Mouse (Mus musculus) midbrain, embryonic 11.5 days (tissue): ENCODE results near the gene Fam214b. TPM values are rescaled to one million over a fixed set of nuclear protein-coding genes. Genes with fewer than 3 reads are reported as not detected.
A peak's percentile ranks its signal among the peaks of the same experiment; 100 is the strongest.

Source experiments
- ATAC-seq: fragments of 200-750 bp; cut with Nextera tagmentation; 2 replicates; pipeline ENCODE4 v1.8.0; 2017; ENCODE audit warnings: moderate TSS enrichment, moderate library complexity; ENCODE audit not compliant: low FRiP score
- DNase-seq: peaks from one replicate; pipeline ENCODE4 v3.0.0; 2015; ENCODE audit warnings: low spot score; ENCODE audit errors: missing footprints
- H3K27ac ChIP-seq: fragments of 300-500 bp; sonication (generic); 2 replicates; pipeline ENCODE4 v1.5.1; 2014; ENCODE audit warnings: low read depth, low read length
- H3K27me3 ChIP-seq: fragments of 300-500 bp; sonication (generic); 2 replicates; pipeline ENCODE4 v1.6.1; 2014; ENCODE audit warnings: mild to moderate bottlenecking, low read length, moderate library complexity, mixed read lengths; ENCODE audit not compliant: control insufficient read depth, insufficient read depth
- H3K36me3 ChIP-seq: fragments of 300-500 bp; sonication (generic); 2 replicates; pipeline ENCODE4 v1.6.1; 2014; ENCODE audit warnings: mild to moderate bottlenecking, low read length, moderate library complexity, mixed read lengths; ENCODE audit not compliant: control insufficient read depth, insufficient read depth
- H3K4me1 ChIP-seq: fragments of 300-500 bp; sonication (generic); 2 replicates; pipeline ENCODE4 v1.6.1; 2014; ENCODE audit warnings: low read length; ENCODE audit not compliant: control insufficient read depth, insufficient read depth
- H3K4me2 ChIP-seq: fragments of 300-500 bp; sonication (generic); 2 replicates; pipeline ENCODE4 v1.6.1; 2014; ENCODE audit warnings: mild to moderate bottlenecking, moderate library complexity
- H3K4me3 ChIP-seq: fragments of 300-500 bp; sonication (generic); 2 replicates; pipeline ENCODE4 v1.5.1; 2014; ENCODE audit warnings: low read depth, low read length
- H3K9ac ChIP-seq: fragments of 300-500 bp; sonication (generic); 2 replicates; pipeline ENCODE4 v1.6.1; 2014; ENCODE audit warnings: low read length
- H3K9me3 ChIP-seq: fragments of 300-500 bp; sonication (generic); 2 replicates; pipeline ENCODE4 v1.6.1; 2016; ENCODE audit warnings: low read length; ENCODE audit not compliant: control insufficient read depth
- WGBS: fragments of 180-500 bp; shearing (Covaris S2); extraction: QIAGEN DNeasy Blood & Tissue Kit; methylation state at CpG from one replicate; pipeline ENCODE4 v1.1.7; 2014; 5-methylcytosine and 5-hydroxymethylcytosine counted together
- polyA plus RNA-seq: library from polyadenylated mRNA; unstranded; fragments of >200 nt; fragmentation: Nextera tagmentation; extraction: Ambion mirVana; gene quantifications from 2 replicates; pipeline ENCODE4 v1.2.1, GENCODE M21; 2014

Gene Fam214b
- 23.3 and 24.4 TPM in 2 replicates for polyA plus RNA-seq

DNA sequence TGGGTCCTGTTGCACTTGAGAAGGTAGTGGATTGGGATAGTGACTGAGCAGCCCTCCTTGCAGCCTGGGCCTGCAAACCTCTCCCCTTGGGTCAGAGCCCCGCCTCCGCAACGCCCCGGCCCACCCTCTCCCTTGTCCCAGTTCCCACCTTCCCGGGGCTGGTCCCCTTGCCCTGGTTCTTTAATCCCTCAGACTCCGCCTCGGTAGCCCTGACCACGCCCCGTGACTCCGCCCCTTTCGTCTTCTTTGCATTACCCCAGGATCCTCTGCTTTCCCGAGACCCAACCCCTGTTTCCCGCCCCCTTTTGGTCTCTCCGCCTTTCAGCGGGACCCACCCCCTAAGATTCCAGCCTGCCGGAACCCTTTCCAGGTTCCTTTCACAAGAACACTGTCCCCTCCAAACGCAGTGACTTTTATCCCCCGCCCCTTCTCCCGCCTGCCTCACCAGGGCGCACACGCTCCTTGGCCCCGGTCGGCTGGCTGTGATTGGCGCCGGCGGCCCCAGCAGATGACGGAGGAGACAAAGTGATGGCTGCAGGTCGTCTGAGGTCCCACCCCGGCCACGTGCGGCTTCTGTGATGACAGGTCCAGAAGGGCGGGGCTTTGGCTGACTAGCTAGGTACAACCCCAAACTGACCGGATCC is at the start of gene Fam214b:
Gene Fam214b (minus strand): TSS at position 562 of the 644 bp plus-strand sequence.
- Histone ChIP-seq H3K27ac (peak within 1 kb of the TSS; percentile 99), H3K36me3 (no peaks in the 10 kb centered on the region), H3K4me1 (peaks cover 19% of the 10 kb centered on the region), H3K27me3 (no peaks in the 10 kb centered on the region), H3K9me3 (no peaks in the 10 kb centered on the region), H3K9ac (peak within 1 kb of the TSS; percentile 67), H3K4me2 (peak within 1 kb of the TSS; percentile 93), H3K4me3 (peak within 1 kb of the TSS; percentile 53)
- ATAC-seq (peak; percentile 87), DNase-seq (peak; percentile 100)
- WGBS: under 1% methylated on average over 33 of the region's 33 CpGs

DNA sequence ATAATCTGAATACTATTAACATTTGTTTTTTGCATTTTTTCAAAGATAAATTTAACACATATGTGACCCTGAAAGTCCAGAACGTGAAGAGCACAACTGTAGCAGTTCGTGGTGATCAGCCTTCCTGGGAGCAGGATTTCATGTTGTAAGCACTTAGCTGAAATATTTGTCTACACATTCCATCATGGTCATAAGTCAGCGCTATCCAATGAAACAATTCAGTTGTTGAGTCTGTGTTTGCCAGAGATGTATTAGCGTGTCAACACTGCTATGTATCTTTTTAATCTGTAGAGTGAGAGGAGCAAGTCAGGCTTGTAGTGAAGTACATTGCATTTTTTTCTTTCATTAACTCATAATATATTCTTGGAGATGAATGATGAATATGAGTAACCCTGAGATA is 45.2 kb upstream of the Fam214b start:
- WGBS: 88% methylated on average over 4 of the region's 4 CpGs
- Histone ChIP-seq H3K27me3 (no peaks in the 10 kb centered on the region), H3K36me3 (no peaks in the 10 kb centered on the region), H3K4me2 (no peak overlapping the region), H3K4me1 (no peaks in the 10 kb centered on the region), H3K27ac (no peak overlapping the region), H3K9me3 (no peaks in the 10 kb centered on the region), H3K9ac (no peak overlapping the region), H3K4me3 (no peak overlapping the region)
- ATAC-seq (no peak), DNase-seq (no peak)

DNA sequence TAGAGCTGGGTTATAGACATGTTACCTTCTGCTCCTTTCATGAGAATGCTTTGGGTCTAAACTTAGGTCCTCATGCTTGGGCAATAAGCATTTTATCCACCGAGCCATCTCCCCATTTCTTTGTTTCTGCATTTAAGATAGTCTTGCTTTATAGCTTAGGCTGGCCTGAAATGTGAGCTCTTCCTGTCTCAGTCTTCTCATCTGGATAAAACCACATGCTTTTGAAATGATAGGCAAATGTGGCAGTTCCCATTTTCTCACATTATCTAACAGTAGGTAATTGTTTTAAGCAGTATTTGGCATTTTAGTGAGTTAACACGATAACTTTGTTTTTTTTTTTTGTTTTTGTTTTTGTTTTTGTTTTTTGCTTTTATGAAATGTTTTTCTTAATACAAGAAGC is 43.9 kb upstream of the Fam214b start:
- no peak for ATAC-seq
- no peak for DNase-seq
- Histone ChIP-seq H3K4me3 (no peak overlapping the region), H3K4me1 (no peaks in the 10 kb centered on the region), H3K27ac (no peak overlapping the region), H3K9ac (no peak overlapping the region), H3K9me3 (no peaks in the 10 kb centered on the region), H3K36me3 (no peaks in the 10 kb centered on the region), H3K27me3 (no peaks in the 10 kb centered on the region), H3K4me2 (no peak overlapping the region)
- 89% methylated on average over 2 of the region's 2 CpGs for WGBS

DNA sequence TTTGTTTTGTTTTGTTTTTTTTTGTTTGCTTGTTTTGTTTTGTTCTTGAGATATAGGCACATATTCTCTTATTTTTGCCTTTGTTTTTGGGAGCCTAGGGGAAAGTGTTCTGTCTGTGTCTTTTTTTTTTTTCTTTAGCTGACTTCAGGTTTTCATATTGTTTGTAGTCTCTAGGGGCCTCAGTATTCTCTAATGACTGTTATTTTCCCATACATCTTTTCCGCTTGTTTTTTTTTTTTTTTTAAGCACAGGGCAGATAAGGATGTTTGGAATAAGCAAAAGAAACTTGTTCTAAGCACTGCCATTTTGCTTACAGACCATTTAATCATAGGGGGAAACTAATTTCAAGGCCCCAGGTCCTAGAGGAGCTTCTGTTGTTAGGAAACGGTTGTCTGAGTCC is 36.4 kb upstream of the Fam214b start:
- Histone ChIP-seq H3K4me3 (no peak overlapping the region), H3K9me3 (no peaks in the 10 kb centered on the region), H3K27me3 (no peaks in the 10 kb centered on the region), H3K9ac (no peak overlapping the region), H3K4me1 (no peaks in the 10 kb centered on the region), H3K4me2 (no peak overlapping the region), H3K27ac (no peak overlapping the region), H3K36me3 (no peaks in the 10 kb centered on the region)
- ATAC-seq (no peak), DNase-seq (no peak)
- 85% methylated on average over 2 of the region's 2 CpGs for WGBS

DNA sequence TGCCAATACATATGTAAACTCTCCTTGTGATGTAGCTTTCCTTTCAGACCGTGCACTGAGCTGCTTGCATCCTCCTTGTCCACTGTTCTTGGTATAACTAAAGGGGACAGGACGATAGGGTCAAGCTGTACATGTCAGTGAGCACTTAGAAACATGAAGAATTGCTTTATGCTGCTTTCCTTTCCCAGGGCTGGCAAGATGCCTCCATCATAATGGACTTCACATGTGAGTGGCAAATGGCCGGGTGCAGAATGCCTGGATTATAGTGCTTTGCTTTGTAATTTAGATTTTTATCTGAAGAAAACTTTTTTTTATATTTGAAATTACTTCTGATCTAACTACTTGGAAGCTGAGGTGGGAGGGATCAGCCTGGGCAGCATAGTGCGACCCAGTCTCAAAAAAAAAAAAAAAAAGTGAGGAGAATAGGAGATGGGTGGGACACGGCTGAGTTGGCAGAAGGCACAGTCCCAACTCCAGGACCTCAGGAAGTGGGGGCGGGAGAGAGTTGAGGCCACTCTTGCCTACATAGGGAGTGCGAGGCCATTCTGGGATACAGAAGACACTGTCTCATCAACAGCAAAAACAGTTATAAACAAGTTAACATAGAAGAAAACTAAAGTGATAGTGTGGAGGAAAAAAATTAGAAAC is 32.2 kb upstream of the Fam214b start:
- Histone ChIP-seq H3K4me3 (no peak overlapping the region), H3K27ac (no peak overlapping the region), H3K9ac (no peak overlapping the region), H3K36me3 (no peaks in the 10 kb centered on the region), H3K4me1 (no peaks in the 10 kb centered on the region), H3K27me3 (no peaks in the 10 kb centered on the region), H3K9me3 (no peaks in the 10 kb centered on the region), H3K4me2 (no peak overlapping the region)
- no peak for ATAC-seq
- 70% methylated on average over 7 of the region's 7 CpGs for WGBS
- no peak for DNase-seq

DNA sequence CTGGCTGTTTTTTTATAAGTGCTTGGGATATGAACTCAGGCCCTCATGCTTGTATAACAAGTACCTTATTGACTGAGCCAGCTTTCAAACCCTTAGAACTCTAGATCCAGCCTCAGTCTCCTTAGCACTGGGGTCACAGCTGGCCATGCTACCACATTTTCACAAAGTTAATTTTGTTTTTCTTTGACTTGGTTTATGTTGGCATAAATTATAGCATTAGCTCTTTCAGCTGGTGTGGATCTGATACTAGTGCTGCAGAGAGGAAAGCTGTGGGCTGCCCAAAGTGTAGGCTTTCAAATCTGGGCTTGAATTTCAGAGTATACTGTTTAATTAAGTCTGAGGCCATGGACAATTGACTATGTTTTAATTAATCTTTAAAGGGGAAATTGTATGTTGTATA is 28.9 kb upstream of the Fam214b start:
- DNase-seq (no peak), ATAC-seq (no peak)
- Histone ChIP-seq H3K4me3 (no peak overlapping the region), H3K36me3 (no peaks in the 10 kb centered on the region), H3K27me3 (no peaks in the 10 kb centered on the region), H3K9me3 (no peaks in the 10 kb centered on the region), H3K27ac (no peak overlapping the region), H3K9ac (no peak overlapping the region), H3K4me1 (no peaks in the 10 kb centered on the region), H3K4me2 (no peak overlapping the region)

DNA sequence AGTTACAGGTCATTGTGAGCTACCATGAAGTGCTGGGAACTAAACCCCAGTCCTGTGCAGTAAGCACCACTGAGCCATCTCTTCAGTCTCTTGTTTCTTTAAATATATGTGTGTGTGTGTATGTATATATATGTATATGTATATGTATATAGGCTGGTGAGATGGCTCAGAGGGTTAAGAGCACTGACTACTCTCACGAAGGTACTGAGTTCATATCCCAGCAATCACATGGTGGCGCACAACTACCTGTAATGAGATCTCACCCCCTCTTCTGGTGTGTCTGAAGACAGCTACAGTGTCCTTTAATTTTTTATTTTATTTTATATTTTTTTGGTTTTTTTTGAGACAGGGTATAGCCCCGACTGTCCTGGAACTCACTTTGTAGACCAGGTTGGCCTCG is 19.5 kb upstream of the Fam214b start:
- Histone ChIP-seq H3K27ac (no peak overlapping the region), H3K4me3 (no peak overlapping the region), H3K4me2 (no peak overlapping the region), H3K27me3 (no peaks in the 10 kb centered on the region), H3K36me3 (no peaks in the 10 kb centered on the region), H3K9ac (no peak overlapping the region), H3K4me1 (no peaks in the 10 kb centered on the region), H3K9me3 (no peaks in the 10 kb centered on the region)
- WGBS: 94% methylated on average over 4 of the region's 4 CpGs
- ATAC-seq: no peak
- DNase-seq: no peak

DNA sequence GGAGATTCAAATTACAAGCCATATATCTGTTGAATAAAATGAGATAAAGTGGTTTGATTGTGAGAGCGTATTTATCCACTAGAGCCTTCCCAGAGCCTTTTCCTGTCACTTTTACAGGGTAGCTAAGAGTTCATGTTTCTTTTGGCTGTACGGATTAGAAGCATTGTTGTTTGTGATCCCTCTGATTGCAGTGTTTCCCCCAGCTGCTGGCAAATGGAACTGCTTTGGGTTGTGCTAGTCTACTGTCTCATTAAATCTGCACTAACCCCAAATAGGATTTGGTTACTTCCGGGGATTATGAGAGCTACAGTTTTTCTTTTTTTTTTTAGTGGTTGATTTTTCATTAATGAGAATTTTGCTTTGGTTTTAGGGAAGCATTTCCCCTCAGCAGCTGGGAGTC is 14.3 kb upstream of the Fam214b start:
- no peaks in the 10 kb centered on the region for H3K36me3 ChIP-seq
- DNase-seq (no peak), ATAC-seq (no peak)
- WGBS: 56% methylated on average over 3 of the region's 3 CpGs
- H3K27ac ChIP-seq: no peak overlapping the region
- no peaks in the 10 kb centered on the region; the same call in 1 of the 2 replicates for H3K27me3 ChIP-seq
- no peak overlapping the region for H3K4me2 ChIP-seq
- no peak overlapping the region for H3K4me3 ChIP-seq
- H3K4me1 ChIP-seq: no peaks in the 10 kb centered on the region
- no peak overlapping the region for H3K9ac ChIP-seq
- no peaks in the 10 kb centered on the region; the same call in 1 of the 2 replicates for H3K9me3 ChIP-seq

DNA sequence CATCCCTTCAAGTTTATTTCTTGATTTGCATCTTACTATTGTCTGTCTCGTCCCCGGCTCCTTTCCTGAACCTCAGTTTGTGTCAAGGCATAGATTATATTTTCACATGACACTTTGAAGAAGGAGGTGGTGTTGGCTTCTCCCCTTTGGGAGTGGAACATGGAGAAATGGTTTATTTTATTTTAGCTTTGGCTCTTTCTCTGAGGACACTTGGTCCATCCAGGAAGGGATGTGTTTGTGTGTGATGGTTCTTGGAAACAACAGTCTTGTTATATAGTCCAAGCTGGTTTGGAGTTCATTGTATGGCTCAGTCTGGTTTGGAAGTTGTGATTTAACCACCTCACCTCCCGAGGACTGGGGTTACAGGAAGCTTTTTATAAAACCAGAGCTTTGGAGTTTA is 13.7 kb upstream of the Fam214b start:
- Histone ChIP-seq H3K4me1 (no peaks in the 10 kb centered on the region), H3K9ac (peak overlapping the region; percentile 82), H3K27ac (no peak overlapping the region), H3K9me3 (no peaks in the 10 kb centered on the region; the same call in 1 of the 2 replicates), H3K4me2 (peak overlapping the region; percentile 81), H3K4me3 (peak overlapping the region; percentile 70), H3K36me3 (no peaks in the 10 kb centered on the region), H3K27me3 (no peaks in the 10 kb centered on the region; the same call in 1 of the 2 replicates)
- DNase-seq: peak; percentile 91
- 38% methylated on average over 3 of the region's 3 CpGs for WGBS
- ATAC-seq: no peak
